Mouse (Mus musculus): Measurements from ENCODE around the gene Tmod1. TPM values are rescaled to one million over a fixed set of nuclear protein-coding genes. Genes with fewer than 3 reads are reported as not detected.

The Tmod1 gene
- polyA plus RNA-seq, 1 experiment, result 0.34 TPM

- Histone ChIP-seq H3ac (ENCODE audit: control insufficient read depth, insufficient read length, low read depth) (no peak overlapping the region), H3K27me3 (ENCODE audit: control insufficient read depth, insufficient read depth, insufficient read length) (no peaks in the 10 kb centered on the region), H3K79me3 (ENCODE audit: low read depth) (no peaks in the 10 kb centered on the region), H3K79me2 (ENCODE audit: control insufficient read depth, insufficient read depth) (no peaks in the 10 kb centered on the region), H3K36me3 (ENCODE audit: control insufficient read depth, insufficient read depth) (peaks cover 6% of the 10 kb centered on the region), H3K4me3 (ENCODE audit: insufficient read depth, poor library complexity, severe bottlenecking) (no peak overlapping the region)
- TF ChIP-seq MAX (IDR thresholded peaks at IDR 0.05) (no peak), CTCF (IDR thresholded peaks at IDR 0.05; ENCODE audit: control insufficient read depth, insufficient read depth, insufficient read length) (no peak), USF1 (IDR thresholded peaks at IDR 0.05; ENCODE audit: low read depth) (no peak)
Measured at GRCm38 (mm10) chr4:46015605-46016004, 23.1 kb upstream of the Tmod1 start.

- Histone ChIP-seq H3K27me3 (ENCODE audit: control insufficient read depth, insufficient read depth, insufficient read length) (no peaks in the 10 kb centered on the region), H3ac (ENCODE audit: control insufficient read depth, insufficient read length, low read depth) (no peak overlapping the region), H3K4me3 (ENCODE audit: insufficient read depth, poor library complexity, severe bottlenecking) (no peak overlapping the region), H3K36me3 (ENCODE audit: control insufficient read depth, insufficient read depth) (peaks cover 11% of the 10 kb centered on the region), H3K79me2 (ENCODE audit: control insufficient read depth, insufficient read depth) (no peaks in the 10 kb centered on the region), H3K79me3 (ENCODE audit: low read depth) (no peaks in the 10 kb centered on the region)
- TF ChIP-seq CEBPB (IDR thresholded peaks at IDR 0.05; ENCODE audit: low read depth) (no peak), MYOD1 (IDR thresholded peaks at IDR 0.05; ENCODE audit: control insufficient read depth, insufficient read length, low read depth) (no peak), FOSL1 (IDR thresholded peaks at IDR 0.05; ENCODE audit: insufficient read depth, low read length, poor library complexity, severe bottlenecking) (no peak), MAX (IDR thresholded peaks at IDR 0.05) (no peak), MYOG (IDR thresholded peaks at IDR 0.05; ENCODE audit: control insufficient read depth, extremely low read depth, insufficient read length) (no peak), CTCF (IDR thresholded peaks at IDR 0.05; ENCODE audit: control insufficient read depth, insufficient read depth, insufficient read length) (no peak), USF1 (IDR thresholded peaks at IDR 0.05; ENCODE audit: low read depth) (no peak)
Measured at GRCm38 (mm10) chr4:46023021-46023481, 15.7 kb upstream of the Tmod1 start.

- TF ChIP-seq CTCF (IDR thresholded peaks at IDR 0.05; ENCODE audit: control insufficient read depth, insufficient read depth, insufficient read length) (peak; percentile 30), MYOD1 (IDR thresholded peaks at IDR 0.05; ENCODE audit: control insufficient read depth, insufficient read length, low read depth) (no peak)
- H3K79me2 ChIP-seq (ENCODE audit: control insufficient read depth, insufficient read depth), result no peaks in the 10 kb centered on the region
- H3K36me3 ChIP-seq (ENCODE audit: control insufficient read depth, insufficient read depth), result peaks cover 7% of the 10 kb centered on the region
- H3K4me3 ChIP-seq (ENCODE audit: insufficient read depth, poor library complexity, severe bottlenecking), result no peak overlapping the region
- H3K79me3 ChIP-seq (ENCODE audit: low read depth), result no peaks in the 10 kb centered on the region
- H3ac ChIP-seq (ENCODE audit: control insufficient read depth, insufficient read length, low read depth), result no peak overlapping the region
- H3K27me3 ChIP-seq (ENCODE audit: control insufficient read depth, insufficient read depth, insufficient read length), result no peaks in the 10 kb centered on the region
Measured at GRCm38 (mm10) chr4:46025893-46026292, 12.8 kb upstream of the Tmod1 start.

GRCm38 (mm10) chr4:46028224-46028623 is 10.5 kb upstream of the Tmod1 start:
- no peaks in the 10 kb centered on the region for H3K27me3 ChIP-seq (ENCODE audit: control insufficient read depth, insufficient read depth, insufficient read length)
- no peak overlapping the region for H3ac ChIP-seq (ENCODE audit: control insufficient read depth, insufficient read length, low read depth)
- no peak overlapping the region for H3K4me3 ChIP-seq (ENCODE audit: insufficient read depth, poor library complexity, severe bottlenecking)
- H3K36me3 ChIP-seq (ENCODE audit: control insufficient read depth, insufficient read depth), result peaks cover 7% of the 10 kb centered on the region
- no peaks in the 10 kb centered on the region for H3K79me2 ChIP-seq (ENCODE audit: control insufficient read depth, insufficient read depth)
- TF ChIP-seq MYOG (IDR thresholded peaks at IDR 0.05; ENCODE audit: control insufficient read depth, extremely low read depth, insufficient read length) (no peak), MYOD1 (IDR thresholded peaks at IDR 0.05; ENCODE audit: control insufficient read depth, insufficient read length, low read depth) (no peak), CEBPB (IDR thresholded peaks at IDR 0.05; ENCODE audit: low read depth) (no peak), USF1 (IDR thresholded peaks at IDR 0.05; ENCODE audit: low read depth) (no peak), MAX (IDR thresholded peaks at IDR 0.05) (no peak), FOSL1 (IDR thresholded peaks at IDR 0.05; ENCODE audit: insufficient read depth, low read length, poor library complexity, severe bottlenecking) (no peak), CTCF (IDR thresholded peaks at IDR 0.05; ENCODE audit: control insufficient read depth, insufficient read depth, insufficient read length) (no peak)
- H3K79me3 ChIP-seq (ENCODE audit: low read depth), result no peaks in the 10 kb centered on the region

GRCm38 (mm10) chr4:46028781-46029180 is 10.0 kb upstream of the Tmod1 start:
- Histone ChIP-seq H3K27me3 (ENCODE audit: control insufficient read depth, insufficient read depth, insufficient read length) (no peaks in the 10 kb centered on the region), H3ac (ENCODE audit: control insufficient read depth, insufficient read length, low read depth) (no peak overlapping the region), H3K79me2 (ENCODE audit: control insufficient read depth, insufficient read depth) (no peaks in the 10 kb centered on the region), H3K4me3 (ENCODE audit: insufficient read depth, poor library complexity, severe bottlenecking) (no peak overlapping the region), H3K79me3 (ENCODE audit: low read depth) (no peaks in the 10 kb centered on the region), H3K36me3 (ENCODE audit: control insufficient read depth, insufficient read depth) (peaks cover 7% of the 10 kb centered on the region)
- TF ChIP-seq MYOD1 (IDR thresholded peaks at IDR 0.05; ENCODE audit: control insufficient read depth, insufficient read length, low read depth), result no peak
- TF ChIP-seq USF1 (IDR thresholded peaks at IDR 0.05; ENCODE audit: low read depth), result no peak
- no peak for TF ChIP-seq CEBPB (IDR thresholded peaks at IDR 0.05; ENCODE audit: low read depth)
- TF ChIP-seq FOSL1 (IDR thresholded peaks at IDR 0.05; ENCODE audit: insufficient read depth, low read length, poor library complexity, severe bottlenecking), result no peak
- TF ChIP-seq MYOG (IDR thresholded peaks at IDR 0.05; ENCODE audit: control insufficient read depth, extremely low read depth, insufficient read length), result no peak
- no peak for TF ChIP-seq CTCF (IDR thresholded peaks at IDR 0.05; ENCODE audit: control insufficient read depth, insufficient read depth, insufficient read length)
- TF ChIP-seq MAX (IDR thresholded peaks at IDR 0.05), result no peak

GRCm38 (mm10) chr4:46029552-46029951 is 9.2 kb upstream of the Tmod1 start:
- no peak overlapping the region for H3ac ChIP-seq (ENCODE audit: control insufficient read depth, insufficient read length, low read depth)
- H3K79me3 ChIP-seq (ENCODE audit: low read depth), result no peaks in the 10 kb centered on the region
- peaks cover 7% of the 10 kb centered on the region for H3K36me3 ChIP-seq (ENCODE audit: control insufficient read depth, insufficient read depth)
- H3K27me3 ChIP-seq (ENCODE audit: control insufficient read depth, insufficient read depth, insufficient read length), result no peaks in the 10 kb centered on the region
- no peak overlapping the region for H3K4me3 ChIP-seq (ENCODE audit: insufficient read depth, poor library complexity, severe bottlenecking)
- TF ChIP-seq MYOD1 (IDR thresholded peaks at IDR 0.05; ENCODE audit: control insufficient read depth, insufficient read length, low read depth) (no peak), CEBPB (IDR thresholded peaks at IDR 0.05; ENCODE audit: low read depth) (no peak), MAX (IDR thresholded peaks at IDR 0.05) (no peak), CTCF (IDR thresholded peaks at IDR 0.05; ENCODE audit: control insufficient read depth, insufficient read depth, insufficient read length) (no peak), FOSL1 (IDR thresholded peaks at IDR 0.05; ENCODE audit: insufficient read depth, low read length, poor library complexity, severe bottlenecking) (no peak), USF1 (IDR thresholded peaks at IDR 0.05; ENCODE audit: low read depth) (no peak), MYOG (IDR thresholded peaks at IDR 0.05; ENCODE audit: control insufficient read depth, extremely low read depth, insufficient read length) (no peak)
- no peaks in the 10 kb centered on the region for H3K79me2 ChIP-seq (ENCODE audit: control insufficient read depth, insufficient read depth)

All from C2C12 (cell line).